Mouse (Mus musculus): ENCODE data around the gene Spryd4. TPM values are rescaled to one million over a fixed set of nuclear protein-coding genes. Genes with fewer than 3 reads are reported as not detected.
"Not testable (repeated sequence)": the region's sequence is repeated elsewhere in the genome, so short reads cannot be mapped to it uniquely, and the experiment has no call there.

Gene Spryd4
- polyA plus RNA-seq, 1 experiment, result 6.0 TPM

DNA sequence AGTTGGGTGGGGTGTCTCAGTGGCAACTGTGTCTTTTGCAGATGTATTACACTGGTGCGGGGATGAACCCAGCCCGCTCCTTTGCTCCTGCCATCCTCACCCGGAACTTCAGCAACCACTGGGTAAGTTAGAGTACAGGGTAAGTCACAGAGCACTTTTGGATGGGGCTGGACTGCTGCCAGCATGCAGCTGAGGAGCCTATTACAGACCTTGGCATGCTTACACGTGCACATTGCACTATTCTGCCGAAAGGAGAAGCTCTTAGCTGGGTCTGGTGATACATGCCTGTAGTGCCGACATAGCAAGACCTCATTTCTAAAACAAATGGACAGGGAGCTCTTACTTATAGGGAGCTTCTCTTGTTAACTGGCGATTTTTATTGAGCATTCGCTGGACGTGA is 16.0 kb upstream of the Spryd4 start:
- H3K27ac ChIP-seq (ENCODE audit: insufficient read depth, low read length), result no peak overlapping the region
- H3K4me3 ChIP-seq (ENCODE audit: extremely low read depth, insufficient read depth, insufficient read length), result no peak overlapping the region
- DNase-seq (ENCODE audit: low read depth in 1 of 2, low spot score in 2 of 2), result no peak
- H3K27me3 ChIP-seq (ENCODE audit: control insufficient read depth, insufficient read depth, low read length), result no peaks in the 10 kb centered on the region
- WGBS, result 77% methylated on average over 9 of the region's 9 CpGs
- TF ChIP-seq CTCF (IDR thresholded peaks at IDR 0.05; ENCODE audit: extremely low read depth, insufficient read depth, insufficient read length, insufficient replicate concordance) (no peak), POLR2A (IDR thresholded peaks at IDR 0.05; ENCODE audit: low read depth, low read length) (no peak)
- no peaks in the 10 kb centered on the region for H3K36me3 ChIP-seq (ENCODE audit: control insufficient read depth, insufficient read depth, low read length)
- peaks cover 7% of the 10 kb centered on the region; the same call in 1 of the 2 replicates for H3K4me1 ChIP-seq (ENCODE audit: control insufficient read depth, insufficient read depth, insufficient read length)

DNA sequence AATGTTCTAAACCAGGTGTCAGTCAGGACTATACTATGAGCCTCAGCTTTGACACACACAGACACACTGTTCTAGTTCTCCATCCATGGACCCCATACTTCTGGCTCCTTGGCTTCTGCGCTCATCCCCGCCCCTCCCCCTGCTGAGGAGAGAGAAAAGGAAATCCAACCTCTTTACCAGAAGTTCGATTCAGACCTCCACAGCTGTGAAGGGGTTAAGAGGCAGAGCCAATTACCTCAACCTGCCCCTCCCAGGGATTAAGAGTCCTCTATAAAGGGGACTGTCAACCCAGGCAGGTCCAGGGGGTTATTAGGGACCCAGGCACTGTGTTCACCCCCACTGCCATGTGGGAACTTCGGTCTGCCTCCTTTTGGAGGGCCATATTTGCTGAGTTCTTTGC is 13.9 kb upstream of the Spryd4 start, which contains the start of gene Mip:
Gene Mip (plus strand): TSS at position 301 of the 400 bp plus-strand sequence.
- no peak within 1 kb of the TSS for H3K27ac ChIP-seq (ENCODE audit: insufficient read depth, low read length)
- TF ChIP-seq POLR2A (IDR thresholded peaks at IDR 0.05; ENCODE audit: low read depth, low read length) (no peak), CTCF (IDR thresholded peaks at IDR 0.05; ENCODE audit: extremely low read depth, insufficient read depth, insufficient read length, insufficient replicate concordance) (no peak)
- H3K4me1 ChIP-seq (ENCODE audit: control insufficient read depth, insufficient read depth, insufficient read length), result peaks cover under 1% of the 10 kb centered on the region; the same call in 1 of the 2 replicates
- no peaks in the 10 kb centered on the region for H3K36me3 ChIP-seq (ENCODE audit: control insufficient read depth, insufficient read depth, low read length)
- 75% methylated on average over 4 of the region's 4 CpGs for WGBS
- no peak for DNase-seq (ENCODE audit: low read depth in 1 of 2, low spot score in 2 of 2)
- H3K4me3 ChIP-seq (ENCODE audit: extremely low read depth, insufficient read depth, insufficient read length), result no peak within 1 kb of the TSS
- H3K27me3 ChIP-seq (ENCODE audit: control insufficient read depth, insufficient read depth, low read length), result no peaks in the 10 kb centered on the region

DNA sequence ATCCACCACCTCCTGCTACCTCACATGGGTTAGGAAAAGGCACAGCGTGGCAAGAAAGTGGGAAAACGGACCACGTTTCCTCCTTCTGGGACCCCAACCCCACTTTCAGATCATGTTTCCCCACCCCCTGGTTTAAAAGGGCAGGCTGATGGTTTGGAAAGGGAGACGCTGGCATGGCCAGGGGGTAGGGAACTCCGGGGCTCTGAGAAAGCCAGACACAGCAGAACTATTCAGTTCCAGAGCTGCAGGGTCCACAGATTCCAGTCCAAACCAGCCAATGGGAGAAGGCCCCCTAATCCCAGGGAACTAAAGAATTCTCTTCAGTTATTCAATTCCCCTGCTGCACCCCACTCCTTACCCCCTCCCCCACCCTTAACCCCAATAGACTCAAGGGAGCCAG is 13.5 kb upstream of the Spryd4 start:
- Histone ChIP-seq H3K4me1 (ENCODE audit: control insufficient read depth, insufficient read depth, insufficient read length) (no peaks in the 10 kb centered on the region), H3K36me3 (ENCODE audit: control insufficient read depth, insufficient read depth, low read length) (no peaks in the 10 kb centered on the region), H3K27ac (ENCODE audit: insufficient read depth, low read length) (no peak overlapping the region), H3K4me3 (ENCODE audit: extremely low read depth, insufficient read depth, insufficient read length) (no peak overlapping the region), H3K27me3 (ENCODE audit: control insufficient read depth, insufficient read depth, low read length) (no peaks in the 10 kb centered on the region)
- no peak for DNase-seq (ENCODE audit: low read depth in 1 of 2, low spot score in 2 of 2)
- WGBS, result 87% methylated on average over 5 of the region's 5 CpGs
- no peak for TF ChIP-seq CTCF (IDR thresholded peaks at IDR 0.05; ENCODE audit: extremely low read depth, insufficient read depth, insufficient read length, insufficient replicate concordance)
- TF ChIP-seq POLR2A (IDR thresholded peaks at IDR 0.05; ENCODE audit: low read depth, low read length), result no peak

DNA sequence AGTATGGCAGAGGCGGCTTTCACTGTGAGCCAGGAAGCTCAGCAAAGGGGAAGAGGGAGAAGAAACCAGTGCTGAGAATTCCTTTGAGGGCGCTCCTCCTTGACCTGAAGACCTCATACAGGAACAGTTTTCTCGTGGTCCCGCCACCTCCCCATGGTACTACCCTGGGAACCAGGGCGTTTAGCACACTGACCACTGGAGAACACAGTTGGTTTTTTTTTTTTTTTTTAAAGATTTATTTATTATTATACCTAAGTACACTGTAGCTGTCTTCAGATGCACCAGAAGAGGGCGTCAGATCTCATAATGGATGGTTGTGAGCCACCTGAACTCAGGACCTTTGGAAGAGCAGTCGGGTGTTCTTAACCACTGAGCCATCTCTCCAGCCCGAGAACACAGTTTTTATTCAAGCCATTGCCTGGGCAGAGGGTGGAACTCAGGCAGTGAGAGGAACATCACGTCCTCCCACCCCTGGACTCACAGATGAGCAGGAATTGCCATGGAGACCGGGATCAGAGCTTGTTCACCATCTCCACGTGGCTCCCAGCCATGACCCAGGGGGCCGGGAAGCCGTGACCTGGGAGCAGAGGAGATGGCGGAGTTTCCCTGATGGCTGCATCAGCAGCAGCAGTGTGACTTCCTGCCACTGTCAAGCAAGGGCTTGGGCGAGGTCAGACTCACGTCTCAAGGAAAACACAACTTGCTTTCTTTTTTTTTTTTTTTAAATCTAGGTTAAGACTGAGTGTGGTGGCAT is 10.1 kb upstream of the Spryd4 start:
- Histone ChIP-seq H3K4me1 (ENCODE audit: control insufficient read depth, insufficient read depth, insufficient read length) (no peaks in the 10 kb centered on the region), H3K27ac (ENCODE audit: insufficient read depth, low read length) (no peak overlapping the region), H3K36me3 (ENCODE audit: control insufficient read depth, insufficient read depth, low read length) (no peaks in the 10 kb centered on the region), H3K27me3 (ENCODE audit: control insufficient read depth, insufficient read depth, low read length) (no peaks in the 10 kb centered on the region), H3K4me3 (ENCODE audit: extremely low read depth, insufficient read depth, insufficient read length) (no peak overlapping the region)
- DNase-seq (ENCODE audit: low read depth in 1 of 2, low spot score in 2 of 2), result no peak
- TF ChIP-seq POLR2A (IDR thresholded peaks at IDR 0.05; ENCODE audit: low read depth, low read length) (no peak), CTCF (IDR thresholded peaks at IDR 0.05; ENCODE audit: extremely low read depth, insufficient read depth, insufficient read length, insufficient replicate concordance) (no peak)
- WGBS, result 64% methylated on average over 16 of the region's 16 CpGs

DNA sequence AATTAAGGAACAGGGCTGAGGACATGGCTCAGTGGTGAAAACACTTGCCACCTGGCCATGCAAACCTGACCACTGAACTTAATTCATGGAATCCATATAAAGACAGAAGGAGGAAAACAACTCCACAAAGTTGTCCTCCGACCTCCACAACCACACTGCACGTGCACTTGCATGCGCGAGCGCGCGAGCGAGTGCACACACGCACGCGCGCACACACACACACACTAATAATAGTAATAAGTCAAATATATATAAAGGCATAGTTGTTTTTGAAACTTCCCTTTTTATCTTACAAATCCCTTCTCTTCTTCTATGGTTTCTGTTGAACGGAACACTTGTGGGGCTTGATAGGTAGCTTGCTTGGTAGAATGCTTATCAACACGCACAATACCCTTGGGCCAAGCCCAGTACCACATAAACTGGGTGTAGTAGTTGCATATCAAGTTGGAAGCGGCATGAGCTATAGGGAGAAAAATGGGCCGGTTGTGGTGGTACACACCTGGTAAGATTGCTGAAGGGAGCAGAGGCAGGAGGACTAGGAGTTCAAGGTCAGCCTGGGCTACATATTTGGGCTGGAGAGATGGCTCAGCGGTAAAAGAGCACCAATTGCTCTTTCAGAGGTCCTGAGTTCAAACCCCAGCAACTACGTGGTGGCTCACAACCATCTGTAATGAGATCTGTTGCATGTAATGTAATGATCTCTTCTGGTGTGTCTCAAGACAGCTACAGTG is 6.9 kb upstream of the Spryd4 start:
- H3K27me3 ChIP-seq (ENCODE audit: control insufficient read depth, insufficient read depth, low read length), result no peaks in the 10 kb centered on the region
- TF ChIP-seq CTCF (IDR thresholded peaks at IDR 0.05; ENCODE audit: extremely low read depth, insufficient read depth, insufficient read length, insufficient replicate concordance), result no peak
- no peak for TF ChIP-seq POLR2A (IDR thresholded peaks at IDR 0.05; ENCODE audit: low read depth, low read length)
- no peak overlapping the region for H3K4me3 ChIP-seq (ENCODE audit: extremely low read depth, insufficient read depth, insufficient read length)
- no peaks in the 10 kb centered on the region for H3K36me3 ChIP-seq (ENCODE audit: control insufficient read depth, insufficient read depth, low read length)
- H3K4me1 ChIP-seq (ENCODE audit: control insufficient read depth, insufficient read depth, insufficient read length), result no peaks in the 10 kb centered on the region
- no peak for DNase-seq (ENCODE audit: low read depth in 1 of 2, low spot score in 2 of 2)
- 86% methylated on average over 18 of the region's 18 CpGs for WGBS
- H3K27ac ChIP-seq (ENCODE audit: insufficient read depth, low read length), result no peak overlapping the region

DNA sequence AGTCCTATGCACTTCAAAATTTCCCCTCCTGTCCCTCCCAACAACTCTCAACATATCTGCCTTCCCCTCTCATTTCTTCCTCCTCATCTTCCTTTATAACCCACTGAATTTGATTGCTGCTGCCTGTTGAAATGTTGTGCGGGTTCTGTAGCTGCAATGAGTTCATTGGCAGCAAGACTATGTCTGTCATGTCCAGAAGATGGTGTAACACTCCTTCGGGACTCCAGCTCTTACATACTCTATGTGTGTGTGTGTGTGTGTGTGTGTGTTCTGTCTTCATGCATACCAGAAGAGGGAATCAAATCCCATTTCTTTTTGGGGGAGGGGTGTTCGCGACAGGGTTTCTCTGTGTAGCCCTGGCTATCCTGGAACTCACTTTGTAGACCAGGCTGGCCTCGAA is 3.4 kb upstream of the Spryd4 start:
- Histone ChIP-seq H3K27ac (ENCODE audit: insufficient read depth, low read length) (no peak overlapping the region), H3K4me3 (ENCODE audit: extremely low read depth, insufficient read depth, insufficient read length) (no peak overlapping the region), H3K4me1 (ENCODE audit: control insufficient read depth, insufficient read depth, insufficient read length) (no peaks in the 10 kb centered on the region; the same call in 1 of the 2 replicates), H3K27me3 (ENCODE audit: control insufficient read depth, insufficient read depth, low read length) (no peaks in the 10 kb centered on the region), H3K36me3 (ENCODE audit: control insufficient read depth, insufficient read depth, low read length) (no peaks in the 10 kb centered on the region; the same call in 1 of the 2 replicates)
- TF ChIP-seq POLR2A (IDR thresholded peaks at IDR 0.05; ENCODE audit: low read depth, low read length), result no peak
- TF ChIP-seq CTCF (IDR thresholded peaks at IDR 0.05; ENCODE audit: extremely low read depth, insufficient read depth, insufficient read length, insufficient replicate concordance), result no peak
- no peak for DNase-seq (ENCODE audit: low read depth in 1 of 2, low spot score in 2 of 2)
- 80% methylated on average over 5 of the region's 5 CpGs for WGBS

DNA sequence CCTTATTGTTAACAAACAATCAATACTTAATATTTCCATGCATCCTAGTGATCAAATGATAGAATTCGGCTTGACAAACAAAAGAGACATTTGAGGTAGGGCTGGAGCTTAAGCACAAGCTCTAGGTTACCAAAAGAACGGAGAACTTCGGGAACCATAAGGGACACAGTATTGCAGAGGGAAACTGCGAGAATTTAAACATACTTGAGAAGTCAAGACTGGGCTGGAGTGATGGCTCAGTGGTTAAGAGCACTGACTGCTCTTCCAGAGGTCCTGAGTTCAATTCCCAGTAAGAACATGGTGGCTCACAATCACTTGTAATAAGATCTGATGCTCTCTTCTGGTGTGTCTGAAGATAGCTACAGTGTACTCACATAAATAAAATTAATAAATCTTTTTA is 2.5 kb upstream of the Spryd4 start:
- WGBS, result 94% methylated on average over 4 of the region's 4 CpGs

More for the DNA sequence above, 2.5 kb upstream of the Spryd4 start:
- H3K36me3 ChIP-seq (ENCODE audit: control insufficient read depth, insufficient read depth, low read length); DNase-seq (ENCODE audit: low read depth in 1 of 2, low spot score in 2 of 2); H3K27me3 ChIP-seq (ENCODE audit: control insufficient read depth, insufficient read depth, low read length); H3K27ac ChIP-seq (ENCODE audit: insufficient read depth, low read length); H3K4me3 ChIP-seq (ENCODE audit: extremely low read depth, insufficient read depth, insufficient read length); H3K4me1 ChIP-seq (ENCODE audit: control insufficient read depth, insufficient read depth, insufficient read length): not testable (repeated sequence)

Measured in spleen, adult 2 months (tissue).